Mouse (Mus musculus) bone marrow, adult 2 months (tissue): ENCODE measurements around the gene Catsperz. TPM values are rescaled to one million over a fixed set of nuclear protein-coding genes. Genes with fewer than 3 reads are reported as not detected.
A peak's percentile ranks its signal among the peaks of the same experiment; 100 is the strongest.
"Not testable (repeated sequence)": the region's sequence is repeated elsewhere in the genome, so short reads cannot be mapped to it uniquely, and the experiment has no call there.

ENCODE experiments used
- H3K27ac ChIP-seq: fragments of 200-500 bp; 2 replicates; pipeline ENCODE4 v1.5.1; 2012; ENCODE audit warnings: low read depth, mild to moderate bottlenecking, control low read depth, inconsistent platforms, low read length; ENCODE audit not compliant: control insufficient read depth, poor library complexity, insufficient read depth
- H3K4me1 ChIP-seq: fragments of 200-500 bp; 2 replicates; pipeline ENCODE4 v1.6.1; 2011; ENCODE audit warnings: low read length; ENCODE audit not compliant: control insufficient read depth, insufficient read depth
- H3K4me3 ChIP-seq: fragments of 200-500 bp; replicated peaks from 2 replicates; pipeline ENCODE3; 2011; ENCODE audit warnings: mild to moderate bottlenecking, low read depth, low read length, control low read depth; ENCODE audit not compliant: control insufficient read depth
- CTCF ChIP-seq: fragments of 200-500 bp; IDR thresholded peaks from 2 replicates; pipeline ENCODE4 v1.5.1; 2011; ENCODE audit warnings: low read length, control low read depth; ENCODE audit not compliant: control insufficient read depth, insufficient read depth
- POLR2A ChIP-seq: fragments of 200-500 bp; IDR thresholded peaks from 2 replicates; pipeline ENCODE4 v1.6.1; 2011; ENCODE audit warnings: low read depth, mild to moderate bottlenecking, control low read depth, low read length, borderline replicate concordance; ENCODE audit not compliant: control insufficient read depth
- WGBS: fragments of 180-500 bp; shearing (Covaris S2); methylation state at CpG from one replicate; pipeline ENCODE4 v1.1.7; 2018; 5-methylcytosine and 5-hydroxymethylcytosine counted together
- polyA plus RNA-seq: library from polyadenylated mRNA; stranded (reverse); fragments of >200 nt; gene quantifications from 2 replicates; pipeline ENCODE4 v1.2.4, GENCODE M21; 2011; ENCODE audit warnings: low replicate concordance; ENCODE audit not compliant: missing spikeins, insufficient read depth, insufficient read length

Gene Catsperz
- polyA plus RNA-seq, 1 experiment: 2.6 TPM

DNA sequence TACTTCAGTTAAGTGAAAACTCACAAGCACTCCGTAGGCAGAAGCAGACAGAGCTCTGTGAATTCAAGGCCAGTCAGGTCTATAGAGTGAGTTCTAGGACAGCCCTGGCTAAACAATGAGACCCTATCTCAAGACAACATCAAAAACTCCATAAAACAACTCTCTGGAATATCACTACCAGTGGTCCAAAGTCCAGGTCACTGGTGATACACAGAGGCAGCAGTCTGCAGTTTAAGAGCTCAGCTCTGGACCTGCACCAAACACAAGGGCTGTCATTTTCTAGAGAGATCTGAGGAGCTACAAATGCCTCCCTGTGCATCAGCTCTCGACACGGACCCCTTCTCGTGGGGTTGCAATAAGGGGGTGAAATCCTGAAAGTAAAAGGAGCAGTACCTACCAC lies 6.9 kb downstream of the Catsperz start:
- H3K27ac ChIP-seq: no peak overlapping the region
- no peak overlapping the region for H3K4me3 ChIP-seq
- TF ChIP-seq CTCF (no peak), POLR2A (no peak)
- WGBS: 89% methylated on average over 4 of the region's 4 CpGs
- H3K4me1 ChIP-seq: peaks cover 3% of the 10 kb centered on the region; the same call in 1 of the 2 replicates

- TF ChIP-seq POLR2A (no peak), CTCF (no peak)
- Histone ChIP-seq H3K4me1 (peaks cover 1% of the 10 kb centered on the region; the same call in 1 of the 2 replicates), H3K27ac (no peak overlapping the region), H3K4me3 (no peak overlapping the region)
- 82% methylated on average over 4 of the region's 4 CpGs for WGBS
These were observed 8.7 kb downstream of the Catsperz start for GRCm38 (mm10) chr19:6916496-6916895.

DNA sequence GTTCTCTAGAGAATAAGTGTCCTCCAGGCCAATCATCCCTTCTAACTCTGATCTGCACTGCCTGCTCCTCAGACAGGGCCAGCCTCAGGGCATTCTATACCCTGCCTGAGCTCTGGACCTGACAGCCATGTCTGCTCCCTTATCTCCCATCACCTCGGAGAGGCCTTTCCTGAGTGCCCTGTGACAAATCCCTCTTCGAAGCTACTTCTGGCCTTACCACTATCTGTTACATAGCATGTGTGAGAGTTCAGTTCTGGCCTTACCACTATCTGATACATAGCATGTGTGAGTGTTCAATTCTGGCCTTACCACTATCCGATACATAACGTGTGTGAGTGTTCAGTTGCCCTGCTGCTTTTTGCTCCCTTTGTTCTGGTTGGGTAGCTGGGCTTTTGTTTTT lies 9.9 kb downstream of the Catsperz start:
- no peak overlapping the region for H3K4me3 ChIP-seq
- no peak overlapping the region for H3K27ac ChIP-seq
- TF ChIP-seq POLR2A (no peak), CTCF (no peak)
- WGBS: 69% methylated on average over 4 of the region's 4 CpGs
- peaks cover 1% of the 10 kb centered on the region; the same call in 1 of the 2 replicates for H3K4me1 ChIP-seq

DNA sequence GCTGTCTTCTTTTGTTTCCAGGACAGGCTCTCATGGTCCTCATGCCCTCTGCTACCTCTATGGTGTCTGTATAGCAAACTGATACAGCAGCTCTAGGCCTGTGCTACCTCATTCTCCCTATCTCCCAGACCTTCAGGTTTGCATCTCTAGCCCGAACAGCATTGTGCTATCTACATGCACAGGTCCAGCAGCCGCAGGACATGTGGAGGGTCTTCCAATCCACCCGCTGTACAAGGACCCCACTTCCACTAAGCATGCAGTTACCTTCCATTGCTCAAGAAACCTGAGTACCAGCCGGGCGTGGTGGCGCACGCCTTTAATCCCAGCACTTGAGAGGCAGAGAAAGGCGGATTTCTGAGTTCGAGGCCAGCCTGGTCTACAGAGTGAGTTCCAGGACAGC lies 10.6 kb downstream of the Catsperz start:
- no peak overlapping the region for H3K27ac ChIP-seq
- 92% methylated on average over 9 of the region's 9 CpGs for WGBS
- H3K4me3 ChIP-seq: no peak overlapping the region
- no peaks in the 10 kb centered on the region; the same call in 1 of the 2 replicates for H3K4me1 ChIP-seq
- TF ChIP-seq CTCF (no peak), POLR2A (no peak)

DNA sequence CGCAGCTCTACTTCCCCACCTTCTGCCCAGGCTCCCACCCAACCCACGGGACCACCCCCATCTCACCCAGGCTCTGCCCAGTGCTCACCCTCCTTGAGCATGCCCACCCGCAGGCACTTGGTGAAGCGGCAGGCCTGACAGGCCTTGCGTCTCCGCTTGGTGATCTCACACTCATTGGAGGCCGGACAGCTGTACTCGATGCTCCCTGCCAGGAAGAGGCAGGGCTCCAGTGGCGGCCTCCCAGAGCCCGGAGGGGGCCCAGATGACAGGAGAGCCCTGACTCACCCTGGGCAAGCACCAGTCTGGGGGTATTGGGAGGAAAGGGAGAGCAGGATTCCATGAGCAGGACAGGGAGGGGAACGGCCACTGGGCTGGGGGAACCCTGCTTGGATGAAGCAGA lies 11.2 kb downstream of the Catsperz start:
- no peak for TF ChIP-seq POLR2A
- TF ChIP-seq CTCF: no peak
- WGBS: 88% methylated on average over 11 of the region's 11 CpGs
- H3K4me1 ChIP-seq: no peaks in the 10 kb centered on the region; the same call in 1 of the 2 replicates
- H3K4me3 ChIP-seq: no peak overlapping the region
- H3K27ac ChIP-seq: no peak overlapping the region

GRCm38 (mm10) chr19:6913036-6913435 lies 12.1 kb downstream of the Catsperz start:
- TF ChIP-seq POLR2A (no peak), CTCF (no peak)
- Histone ChIP-seq H3K4me3 (no peak overlapping the region), H3K27ac (no peak overlapping the region), H3K4me1 (no peaks in the 10 kb centered on the region; the same call in 1 of the 2 replicates)
- WGBS: 71% methylated on average over 6 of the region's 6 CpGs

GRCm38 (mm10) chr19:6912205-6912970 lies 12.8 kb downstream of the Catsperz start:
- TF ChIP-seq POLR2A (no peak), CTCF (no peak)
- WGBS: 89% methylated on average over 15 of the region's 15 CpGs
- no peaks in the 10 kb centered on the region; the same call in 1 of the 2 replicates for H3K4me1 ChIP-seq
- H3K4me3 ChIP-seq: no peak overlapping the region
- H3K27ac ChIP-seq: no peak overlapping the region

DNA sequence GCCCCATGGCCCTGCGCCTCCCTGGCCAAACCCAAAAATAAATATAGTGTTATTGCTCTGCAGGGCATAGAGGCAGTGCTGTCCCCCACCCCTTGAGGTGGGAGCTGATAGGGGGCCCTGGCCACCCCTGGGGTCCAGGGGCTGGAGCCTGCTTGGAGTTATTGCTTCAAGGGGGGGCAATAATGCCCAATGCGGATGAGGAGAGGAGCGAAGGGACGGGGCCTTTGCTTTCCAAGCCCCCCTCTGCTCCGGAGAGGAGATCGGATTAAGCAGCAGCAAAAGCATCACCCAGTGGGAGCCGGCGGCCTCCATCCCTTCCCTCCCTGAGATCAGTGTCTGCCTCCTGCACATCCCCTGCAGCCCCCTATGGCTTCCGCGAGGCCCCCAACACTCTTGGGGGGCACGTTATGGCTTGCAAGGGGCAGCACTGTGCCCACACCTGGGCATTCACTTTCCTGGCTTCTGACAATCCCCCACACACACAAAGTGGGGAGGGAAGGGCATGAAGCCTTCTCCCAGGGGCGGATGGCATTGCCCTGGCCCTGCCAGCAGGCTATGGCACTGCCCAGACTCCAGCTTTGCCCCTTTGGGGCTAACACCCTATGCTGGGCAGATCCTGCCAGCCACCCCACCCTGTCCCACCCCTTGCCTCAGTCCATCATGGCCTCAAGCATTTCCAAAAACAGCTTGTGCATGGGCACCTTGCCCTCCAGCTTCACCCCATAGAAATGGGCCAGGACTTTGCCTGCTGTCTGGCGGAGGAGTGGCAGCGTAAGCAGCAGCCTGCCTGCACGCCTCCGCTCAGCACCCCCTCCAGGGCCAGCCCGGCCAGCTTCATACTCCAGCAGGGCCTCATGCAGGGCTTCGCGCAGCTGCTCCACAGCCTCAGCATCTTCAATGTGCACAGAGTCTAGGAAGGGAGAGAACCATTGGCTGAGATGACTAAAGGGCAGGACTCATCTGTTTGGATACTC lies 13.8 kb downstream of the Catsperz start:
- H3K4me1 ChIP-seq: no peaks in the 10 kb centered on the region; the same call in 1 of the 2 replicates
- WGBS: 82% methylated on average over 19 of the region's 19 CpGs
- peak overlapping the region; percentile 11; the same call in 1 of the 2 replicates for H3K27ac ChIP-seq
- TF ChIP-seq POLR2A: no peak
- TF ChIP-seq CTCF: no peak
- no peak overlapping the region for H3K4me3 ChIP-seq

DNA sequence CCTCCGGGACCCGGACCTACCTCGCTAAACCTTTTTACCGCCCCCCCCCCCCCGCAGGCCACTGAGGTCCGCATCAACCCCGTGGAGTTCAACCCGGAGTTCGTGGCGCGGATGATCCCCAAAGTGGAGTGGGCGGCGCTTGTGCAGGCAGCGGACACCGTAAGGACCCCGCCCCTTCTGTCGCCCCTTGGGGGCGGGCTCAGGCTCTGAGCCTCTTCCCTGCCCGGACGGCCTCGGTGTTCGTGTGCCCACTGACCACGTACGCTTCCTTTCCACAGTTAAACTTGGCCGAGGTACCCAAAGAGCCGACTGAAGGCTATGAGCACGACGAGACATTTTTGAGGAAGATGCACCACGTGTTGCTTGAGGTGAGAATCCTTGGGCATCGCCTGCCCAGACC lies 14.9 kb downstream of the Catsperz start:
- H3K4me1 ChIP-seq: not testable (repeated sequence)
- peak overlapping the region; percentile 97 for H3K27ac ChIP-seq
- peak overlapping the region; percentile 86 for H3K4me3 ChIP-seq
- WGBS: under 1% methylated on average over 29 of the region's 30 CpGs
